Mouse (Mus musculus): ENCODE data around the gene Hist2h2aa2. TPM values are rescaled to one million over a fixed set of nuclear protein-coding genes. Genes with fewer than 3 reads are reported as not detected.

Hist2h2aa2 gene
- polyA plus RNA-seq, 1 experiment = 18.0 TPM

GRCm38 (mm10) chr3:96237904-96238511 lies 2.1 kb downstream of the Hist2h2aa2 start:
- no peak overlapping the region for H3K4me3 ChIP-seq (ENCODE audit: insufficient read depth, low read length)
- H3K27ac ChIP-seq (ENCODE audit: insufficient read depth, low read length) = no peak overlapping the region
- no peak for TF ChIP-seq POLR2A (IDR thresholded peaks at IDR 0.05; ENCODE audit: extremely low read depth, insufficient read depth, low read length)
- TF ChIP-seq CTCF (IDR thresholded peaks at IDR 0.05; ENCODE audit: extremely low read depth, insufficient read depth, low read length) = no peak
- peaks cover 4% of the 10 kb centered on the region; the same call in 1 of the 2 replicates for H3K4me1 ChIP-seq (ENCODE audit: control insufficient read depth, insufficient read depth, low read length)

GRCm38 (mm10) chr3:96237335-96237903 lies 2.7 kb downstream of the Hist2h2aa2 start:
- Histone ChIP-seq H3K4me1 (ENCODE audit: control insufficient read depth, insufficient read depth, low read length) (peaks cover 4% of the 10 kb centered on the region; the same call in 1 of the 2 replicates), H3K4me3 (ENCODE audit: insufficient read depth, low read length) (no peak overlapping the region)
- TF ChIP-seq POLR2A (IDR thresholded peaks at IDR 0.05; ENCODE audit: extremely low read depth, insufficient read depth, low read length) = no peak
- TF ChIP-seq CTCF (IDR thresholded peaks at IDR 0.05; ENCODE audit: extremely low read depth, insufficient read depth, low read length) = no peak

GRCm38 (mm10) chr3:96236834-96237334 lies 3.2 kb downstream of the Hist2h2aa2 start:
- TF ChIP-seq CTCF (IDR thresholded peaks at IDR 0.05; ENCODE audit: extremely low read depth, insufficient read depth, low read length) = no peak
- no peak for TF ChIP-seq POLR2A (IDR thresholded peaks at IDR 0.05; ENCODE audit: extremely low read depth, insufficient read depth, low read length)
- Histone ChIP-seq H3K27ac (ENCODE audit: insufficient read depth, low read length) (no peak overlapping the region), H3K4me3 (ENCODE audit: insufficient read depth, low read length) (no peak overlapping the region), H3K4me1 (ENCODE audit: control insufficient read depth, insufficient read depth, low read length) (peaks cover 4% of the 10 kb centered on the region; the same call in 1 of the 2 replicates)

More at GRCm38 (mm10) chr3:96237335-96237903, 2.7 kb downstream of the Hist2h2aa2 start:
- no peak overlapping the region for H3K27ac ChIP-seq (ENCODE audit: insufficient read depth, low read length)

GRCm38 (mm10) chr3:96235836-96236235 lies 4.2 kb downstream of the Hist2h2aa2 start:
- Histone ChIP-seq H3K4me1 (ENCODE audit: control insufficient read depth, insufficient read depth, low read length) (peaks cover 3% of the 10 kb centered on the region; the same call in 1 of the 2 replicates), H3K4me3 (ENCODE audit: insufficient read depth, low read length) (no peak overlapping the region), H3K27ac (ENCODE audit: insufficient read depth, low read length) (no peak overlapping the region)
- TF ChIP-seq POLR2A (IDR thresholded peaks at IDR 0.05; ENCODE audit: extremely low read depth, insufficient read depth, low read length) = no peak
- TF ChIP-seq CTCF (IDR thresholded peaks at IDR 0.05; ENCODE audit: extremely low read depth, insufficient read depth, low read length) = no peak

GRCm38 (mm10) chr3:96234914-96235313 lies 5.2 kb downstream of the Hist2h2aa2 start:
- Histone ChIP-seq H3K4me3 (ENCODE audit: insufficient read depth, low read length) (no peak overlapping the region), H3K4me1 (ENCODE audit: control insufficient read depth, insufficient read depth, low read length) (peaks cover 2% of the 10 kb centered on the region; the same call in 1 of the 2 replicates), H3K27ac (ENCODE audit: insufficient read depth, low read length) (no peak overlapping the region)
- no peak for TF ChIP-seq POLR2A (IDR thresholded peaks at IDR 0.05; ENCODE audit: extremely low read depth, insufficient read depth, low read length)
- TF ChIP-seq CTCF (IDR thresholded peaks at IDR 0.05; ENCODE audit: extremely low read depth, insufficient read depth, low read length) = no peak

- Histone ChIP-seq H3K4me1 (ENCODE audit: control insufficient read depth, insufficient read depth, low read length) (no peaks in the 10 kb centered on the region), H3K27ac (ENCODE audit: insufficient read depth, low read length) (no peak overlapping the region), H3K4me3 (ENCODE audit: insufficient read depth, low read length) (no peak overlapping the region)
- TF ChIP-seq CTCF (IDR thresholded peaks at IDR 0.05; ENCODE audit: extremely low read depth, insufficient read depth, low read length) = no peak
- TF ChIP-seq POLR2A (IDR thresholded peaks at IDR 0.05; ENCODE audit: extremely low read depth, insufficient read depth, low read length) = no peak
These were observed 8.3 kb downstream of the Hist2h2aa2 start for GRCm38 (mm10) chr3:96231758-96232120.

GRCm38 (mm10) chr3:96230910-96231757 lies 8.9 kb downstream of the Hist2h2aa2 start:
- no peaks in the 10 kb centered on the region for H3K4me1 ChIP-seq (ENCODE audit: control insufficient read depth, insufficient read depth, low read length)
- no peak for TF ChIP-seq POLR2A (IDR thresholded peaks at IDR 0.05; ENCODE audit: extremely low read depth, insufficient read depth, low read length)
- TF ChIP-seq CTCF (IDR thresholded peaks at IDR 0.05; ENCODE audit: extremely low read depth, insufficient read depth, low read length) = no peak

GRCm38 (mm10) chr3:96230404-96230803 lies 9.7 kb downstream of the Hist2h2aa2 start:
- Histone ChIP-seq H3K27ac (ENCODE audit: insufficient read depth, low read length) (no peak overlapping the region), H3K4me1 (ENCODE audit: control insufficient read depth, insufficient read depth, low read length) (no peaks in the 10 kb centered on the region), H3K4me3 (ENCODE audit: insufficient read depth, low read length) (no peak overlapping the region)
- no peak for TF ChIP-seq CTCF (IDR thresholded peaks at IDR 0.05; ENCODE audit: extremely low read depth, insufficient read depth, low read length)
- no peak for TF ChIP-seq POLR2A (IDR thresholded peaks at IDR 0.05; ENCODE audit: extremely low read depth, insufficient read depth, low read length)

More at GRCm38 (mm10) chr3:96230910-96231757, 8.9 kb downstream of the Hist2h2aa2 start:
- Histone ChIP-seq H3K27ac (ENCODE audit: insufficient read depth, low read length) (no peak overlapping the region), H3K4me3 (ENCODE audit: insufficient read depth, low read length) (no peak overlapping the region)

GRCm38 (mm10) chr3:96228828-96229227 lies 11.2 kb downstream of the Hist2h2aa2 start:
- Histone ChIP-seq H3K27ac (ENCODE audit: insufficient read depth, low read length) (no peak overlapping the region), H3K4me1 (ENCODE audit: control insufficient read depth, insufficient read depth, low read length) (no peaks in the 10 kb centered on the region), H3K4me3 (ENCODE audit: insufficient read depth, low read length) (no peak overlapping the region)
- no peak for TF ChIP-seq POLR2A (IDR thresholded peaks at IDR 0.05; ENCODE audit: extremely low read depth, insufficient read depth, low read length)
- TF ChIP-seq CTCF (IDR thresholded peaks at IDR 0.05; ENCODE audit: extremely low read depth, insufficient read depth, low read length) = no peak
